16 mouse cellular contexts compared by ENCODE assay signal in the genomic region with DNA sequence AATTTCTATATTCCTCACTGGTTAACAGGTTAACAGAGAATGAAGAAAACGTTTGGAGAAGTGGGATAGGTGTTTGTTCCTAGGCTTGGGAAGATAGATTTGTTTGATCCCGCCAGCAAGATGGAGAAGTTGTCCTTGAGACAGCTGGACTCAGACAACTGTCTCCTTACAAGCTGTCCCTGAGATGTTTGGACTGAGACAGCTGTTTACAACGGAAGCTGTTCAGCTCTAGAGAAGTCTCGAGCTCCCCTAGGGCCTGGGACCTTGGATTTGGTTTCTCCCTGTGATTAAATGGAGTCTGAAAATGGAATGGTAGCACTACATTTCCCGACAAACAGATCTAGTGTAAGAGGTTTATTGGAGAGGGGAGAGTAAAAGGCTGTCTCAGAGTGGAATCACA.
"Had no signal": no experiment of that assay in that cellular context is flagged by ENCODE, and none has a peak within 500 bp of the region (broad histone marks: within the 10 kb centered on the region; RNA-seq: fewer than 3 reads in every experiment).

No protein-coding gene starts in this region.

- H3K9ac ChIP-seq: intestine, embryonic 15.5 days; kidney, embryonic 15.5 days; limb, embryonic 12.5 days; limb, embryonic 15.5 days; liver, embryonic 14.5 days; liver, postnatal 0 days; midbrain, embryonic 13.5 days had no signal

- H3K9me3 ChIP-seq: intestine, embryonic 15.5 days; kidney, embryonic 15.5 days; limb, embryonic 15.5 days; midbrain, embryonic 13.5 days had no signal

- H3K27me3 ChIP-seq: intestine, embryonic 15.5 days; kidney, embryonic 15.5 days had no signal

- H3K36me3 ChIP-seq: intestine, embryonic 15.5 days; kidney, embryonic 15.5 days; limb, embryonic 12.5 days; limb, embryonic 15.5 days; midbrain, embryonic 13.5 days had no signal

- ATAC-seq: intestine, embryonic 15.5 days; liver, postnatal 0 days; midbrain, embryonic 13.5 days; midbrain, embryonic 16.5 days had no signal

- H3K27ac ChIP-seq: intestine, embryonic 15.5 days; kidney, embryonic 15.5 days; limb, embryonic 12.5 days; limb, embryonic 15.5 days; liver, embryonic 14.5 days; midbrain, embryonic 13.5 days had no signal

- H3K4me3 ChIP-seq: intestine, embryonic 15.5 days; kidney, embryonic 15.5 days; limb, embryonic 12.5 days; limb, embryonic 15.5 days; midbrain, embryonic 13.5 days had no signal

- H3K4me2 ChIP-seq: intestine, embryonic 15.5 days; kidney, embryonic 15.5 days; limb, embryonic 12.5 days; limb, embryonic 15.5 days; liver, embryonic 11.5 days; midbrain, embryonic 13.5 days had no signal

- DNase-seq: kidney, adult 11 months; kidney, adult 8-10 months; kidney, postnatal 4 days; left cerebral cortex, postnatal 4 days; liver, postnatal 0 days; retina, postnatal 1 day; thymus, adult 18-20 months; thymus, postnatal 36 days had no signal

- H3K4me1 ChIP-seq: limb, embryonic 15.5 days had no signal
